Mouse (Mus musculus): Measurements from ENCODE around the gene Sptbn4.

DNA sequence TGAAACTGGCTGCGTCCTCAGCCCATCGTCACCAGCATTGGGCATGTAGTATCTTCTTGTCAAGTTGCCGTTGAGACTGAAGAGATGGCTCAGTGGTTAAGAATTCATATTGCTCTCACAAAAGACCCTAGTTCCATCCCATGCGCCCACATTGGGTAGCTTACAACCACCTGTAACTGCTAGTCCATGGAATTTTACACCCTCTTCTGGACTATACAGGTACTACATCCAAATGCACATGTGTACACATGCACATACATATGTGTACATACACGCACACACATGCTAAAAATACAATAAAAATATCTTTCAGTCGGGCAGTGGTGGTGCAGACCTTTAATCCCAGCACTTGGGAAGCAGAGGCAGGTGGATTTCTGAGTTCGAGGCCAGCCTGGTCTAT, 41.0 kb downstream of the Sptbn4 start:
- TF ChIP-seq ZC3H11A (IDR thresholded peaks at IDR 0.05; ENCODE audit: borderline replicate concordance, low read depth, low read length), result no peak
- no peak for TF ChIP-seq MAFK (IDR thresholded peaks at IDR 0.05; ENCODE audit: insufficient read depth, low read depth, low read length)
- no peak for TF ChIP-seq HCFC1 (IDR thresholded peaks at IDR 0.05; ENCODE audit: borderline replicate concordance, insufficient read depth, low read length)

All from ES-E14 (cell line).